In genomic region chr13:37249581-37250461, GRCm38 (mm10) we compare ENCODE assay signal across 11 mouse cellular contexts.
DNase-seq lines count a peak whose midpoint lies in the region; ATAC-seq and TF ChIP-seq lines count a peak whose summit lies in the region.
"Had no signal": no experiment of that assay in that cellular context is flagged by ENCODE, and none has a peak within 500 bp of the region (broad histone marks: within the 10 kb centered on the region; RNA-seq: fewer than 3 reads in every experiment).

No protein-coding gene starts in this region.

- TF ChIP-seq CTCF in bone marrow macrophage, adult 2 months (IDR thresholded peaks at IDR 0.05; ENCODE audit: low read depth, low read length): no peak

- no peaks in the 10 kb centered on the region for H3K9me3 ChIP-seq in limb, embryonic 14.5 days (ENCODE audit: control insufficient read depth, low read length)
- H3K9me3 ChIP-seq: G1E had no signal

- H3K4me3 ChIP-seq in bone marrow macrophage, adult 2 months (ENCODE audit: insufficient read depth, low read length): no peak overlapping the region
- H3K4me3 ChIP-seq in limb, embryonic 14.5 days (replicated peaks; ENCODE audit: low read length): no peak overlapping the region
- H3K4me3 ChIP-seq: heart, adult 2 months had no signal

- H3K4me2 ChIP-seq in limb, embryonic 14.5 days (replicated peaks; ENCODE audit: low read depth, low read length, severe bottlenecking): no peak overlapping the region
- H3K4me2 ChIP-seq: liver, embryonic 11.5 days had no signal

- no peaks in the 10 kb centered on the region for H3K27me3 ChIP-seq in limb, embryonic 14.5 days (ENCODE audit: control insufficient read depth, insufficient read depth, low read length)

- DNase-seq in heart, adult 9 months (ENCODE audit: low spot score in 2 of 2): peak; percentile 8 to 41
- DNase-seq in heart, postnatal 4 days: no peak
- peak; percentile 6 for DNase-seq in embryo, embryonic 9.5 days (ENCODE audit: extremely low spot score)
- DNase-seq in limb, embryonic 14.5 days (ENCODE audit: low spot score): peak; percentile 4
- no peak for DNase-seq in adrenal gland, adult 8-10 months
- DNase-seq in cerebellum, adult 9-11 months: no peak

- no peak overlapping the region for H3K9ac ChIP-seq in limb, embryonic 14.5 days (ENCODE audit: low read depth, low read length, severe bottlenecking)

- no peak for ATAC-seq in limb, embryonic 14.5 days (ENCODE audit: low FRiP score, low read depth)
- ATAC-seq: intestine, embryonic 16.5 days had no signal

- no peak for TF ChIP-seq POLR2A in bone marrow macrophage, adult 2 months (IDR thresholded peaks at IDR 0.05; ENCODE audit: borderline replicate concordance, low read depth, low read length)
- TF ChIP-seq POLR2A in limb, embryonic 14.5 days (IDR thresholded peaks at IDR 0.05; ENCODE audit: borderline replicate concordance, extremely low read depth, insufficient read depth, insufficient read length): no peak

- H3K27ac ChIP-seq in bone marrow macrophage, adult 2 months (ENCODE audit: insufficient read depth, low read depth, low read length): peak overlapping the region; percentile 63
- H3K27ac ChIP-seq in limb, embryonic 14.5 days (replicated peaks; ENCODE audit: low read depth, low read length): no peak overlapping the region
- H3K27ac ChIP-seq: heart, adult 2 months had no signal

- H3K4me1 ChIP-seq in bone marrow macrophage, adult 2 months (ENCODE audit: control insufficient read depth, insufficient read depth, low read length): peaks cover 13% of the 10 kb centered on the region
- H3K4me1 ChIP-seq in limb, embryonic 14.5 days (ENCODE audit: control insufficient read depth, insufficient read depth, low read length): no peaks in the 10 kb centered on the region

- no peaks in the 10 kb centered on the region for H3K36me3 ChIP-seq in limb, embryonic 14.5 days (ENCODE audit: control insufficient read depth, insufficient read depth, low read length)
- H3K36me3 ChIP-seq: G1E had no signal

- 43% methylated on average over 14 of the region's 14 CpGs for WGBS in limb, embryonic 14.5 days

Comparison
In these comparisons a context has a peak if more than half of its experiments do, and no peak if none do; other contexts are left out.
1. DNase-seq: peak in heart, adult 9 months (2 of 2), embryo, embryonic 9.5 days (single experiment) and limb, embryonic 14.5 days (single experiment); none in heart, postnatal 4 days (single experiment), adrenal gland, adult 8-10 months (single experiment) and cerebellum, adult 9-11 months (single experiment).